Mouse (Mus musculus) right cerebral cortex, postnatal 36 days (tissue): ENCODE measurements around the gene Stmn3.

Experiments used
- DNase-seq, 2 experiments: peaks; one replicate each; pipeline ENCODE4 v3.0.0; 2022; ENCODE audit warnings: low spot score in 2 of 2, mixed read lengths in 1 of 2

Stmn3 gene

GRCm38 (mm10) chr2:181314080-181314810, at the start of gene Stmn3:
Stmn3 (minus strand) TSS chr2:181314500.
- peak; percentile 40 to 59 for DNase-seq

- DNase-seq, result no peak
These were observed 49.6 kb upstream of the Stmn3 start for GRCm38 (mm10) chr2:181363946-181364345.

GRCm38 (mm10) chr2:181356780-181357179, 42.5 kb upstream of the Stmn3 start:
- DNase-seq, result no peak

GRCm38 (mm10) chr2:181342766-181343165, 28.5 kb upstream of the Stmn3 start:
- no peak for DNase-seq

- no peak for DNase-seq
These were observed 26.1 kb upstream of the Stmn3 start for GRCm38 (mm10) chr2:181340426-181340825.

- peak; percentile 58 to 61 for DNase-seq
These were observed 19.7 kb upstream of the Stmn3 start for GRCm38 (mm10) chr2:181334023-181334422.

- no peak for DNase-seq
These were observed 18.2 kb upstream of the Stmn3 start for GRCm38 (mm10) chr2:181332542-181332941.

GRCm38 (mm10) chr2:181326098-181326497, 11.8 kb upstream of the Stmn3 start:
- no peak for DNase-seq

- no peak for DNase-seq
These were observed 7.8 kb upstream of the Stmn3 start for GRCm38 (mm10) chr2:181322136-181322535.

GRCm38 (mm10) chr2:181320103-181320499, 5.8 kb upstream of the Stmn3 start:
- DNase-seq, result no peak

- DNase-seq, result peak; percentile 68 to 74
These were observed 5.2 kb upstream of the Stmn3 start, which contains the start of gene Rtel1 for GRCm38 (mm10) chr2:181319248-181320102. Rtel1 (plus strand) TSS chr2:181319739.

GRCm38 (mm10) chr2:181313344-181314079, 788 bp downstream of the Stmn3 start:
- DNase-seq, result peak in 1 of 2 experiments; percentile 23

GRCm38 (mm10) chr2:181313006-181313343, 1.3 kb downstream of the Stmn3 start:
- no peak for DNase-seq

- no peak for DNase-seq
These were observed 1.9 kb downstream of the Stmn3 start for GRCm38 (mm10) chr2:181312435-181312834.

- peak; percentile 52 to 61 for DNase-seq
These were observed 7.0 kb downstream of the Stmn3 start for GRCm38 (mm10) chr2:181307144-181307804.

GRCm38 (mm10) chr2:181304944-181305343, 9.4 kb downstream of the Stmn3 start:
- no peak for DNase-seq

GRCm38 (mm10) chr2:181302041-181302440, 12.3 kb downstream of the Stmn3 start:
- no peak for DNase-seq

- DNase-seq, result no peak
These were observed 23.4 kb downstream of the Stmn3 start for GRCm38 (mm10) chr2:181290937-181291336.

GRCm38 (mm10) chr2:181288691-181289090, 25.6 kb downstream of the Stmn3 start:
- no peak for DNase-seq

- DNase-seq, result peak; percentile 91 to 92
These were observed 26.3 kb downstream of the Stmn3 start, which contains the start of gene Gmeb2 for GRCm38 (mm10) chr2:181287958-181288350. Gmeb2 (minus strand) TSS chr2:181288035.

- peak; percentile 59 to 66 for DNase-seq
These were observed 26.9 kb downstream of the Stmn3 start for GRCm38 (mm10) chr2:181287338-181287957.
